Mouse (Mus musculus): ENCODE results near the gene Gucy1b1.

Gene Gucy1b1

DNA sequence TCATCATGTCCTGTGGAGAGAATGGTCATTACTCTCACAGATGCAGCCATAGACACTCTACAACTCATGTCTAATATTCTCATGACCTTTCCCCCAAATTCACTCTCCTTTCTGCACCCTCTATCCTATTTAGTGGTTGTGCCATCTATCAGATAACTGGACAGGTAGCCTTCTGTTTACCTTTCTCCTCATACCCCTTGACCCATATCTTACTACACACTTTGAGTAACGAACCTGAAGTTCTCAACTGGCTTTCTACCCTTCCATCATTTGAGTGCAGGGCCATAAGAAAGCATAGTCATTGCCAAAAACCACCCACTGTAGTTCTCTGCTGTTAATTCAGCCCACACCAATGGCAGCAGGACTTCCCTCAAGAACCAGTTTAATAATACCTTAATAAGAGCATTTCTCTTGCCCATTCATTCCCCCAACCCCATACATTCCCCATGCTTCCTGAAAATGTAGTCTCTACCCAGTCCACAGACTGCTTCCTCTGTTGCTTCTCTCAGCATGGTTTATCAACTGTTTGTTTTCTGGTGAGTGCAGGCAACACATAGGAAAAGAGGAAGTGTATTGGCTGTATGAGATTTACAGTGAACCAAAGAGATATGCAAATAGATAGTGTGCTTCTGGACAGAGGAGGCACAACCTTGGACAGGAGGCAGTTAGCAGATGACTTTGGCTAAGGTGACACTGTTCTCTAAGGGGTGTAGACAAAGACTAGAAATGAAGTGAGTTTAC lies 44.3 kb downstream of the Gucy1b1 start:
- WGBS: 69% methylated on average over 1 of the region's 1 CpGs

DNA sequence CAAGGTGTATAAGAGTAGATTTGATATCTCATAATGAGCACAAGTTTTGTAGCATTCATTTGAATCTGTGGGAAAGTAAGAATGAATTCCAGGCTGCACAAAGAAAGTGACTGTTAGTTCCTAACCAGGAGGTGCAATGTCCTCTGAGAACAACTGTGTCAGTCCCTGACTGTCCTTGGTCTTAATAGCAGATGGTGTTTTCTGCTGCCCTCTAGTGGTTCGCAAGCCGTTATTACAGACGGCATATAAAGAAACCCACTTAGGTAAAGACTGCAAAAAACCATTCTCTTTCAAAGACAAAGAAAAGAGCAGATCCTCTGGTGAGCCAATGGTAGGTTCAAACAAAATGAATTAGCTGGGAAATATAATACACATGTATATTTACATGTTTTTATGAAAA lies 45.3 kb downstream of the Gucy1b1 start:
- WGBS: 1% methylated on average over 3 of the region's 3 CpGs

DNA sequence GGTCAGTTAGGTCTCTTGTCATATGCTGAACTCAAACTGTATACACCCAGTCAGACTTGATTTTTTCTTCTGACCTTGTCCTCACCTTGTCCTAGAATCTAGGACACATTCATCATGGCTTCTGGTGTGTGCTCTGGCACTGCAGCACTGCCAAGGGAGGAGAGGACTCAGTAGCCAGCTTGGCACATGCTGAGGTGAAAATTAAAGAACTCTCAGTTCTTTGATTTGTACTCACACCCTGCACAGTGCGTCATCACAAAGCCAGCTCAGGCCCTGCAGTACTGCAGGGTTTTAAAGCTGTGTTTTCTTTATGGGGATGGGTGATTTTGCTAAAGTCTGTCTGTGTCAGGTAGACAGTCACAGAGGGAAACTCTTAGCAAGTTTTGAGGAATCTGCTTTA lies 47.2 kb downstream of the Gucy1b1 start:
- WGBS: 32% methylated on average over 1 of the region's 1 CpGs

DNA sequence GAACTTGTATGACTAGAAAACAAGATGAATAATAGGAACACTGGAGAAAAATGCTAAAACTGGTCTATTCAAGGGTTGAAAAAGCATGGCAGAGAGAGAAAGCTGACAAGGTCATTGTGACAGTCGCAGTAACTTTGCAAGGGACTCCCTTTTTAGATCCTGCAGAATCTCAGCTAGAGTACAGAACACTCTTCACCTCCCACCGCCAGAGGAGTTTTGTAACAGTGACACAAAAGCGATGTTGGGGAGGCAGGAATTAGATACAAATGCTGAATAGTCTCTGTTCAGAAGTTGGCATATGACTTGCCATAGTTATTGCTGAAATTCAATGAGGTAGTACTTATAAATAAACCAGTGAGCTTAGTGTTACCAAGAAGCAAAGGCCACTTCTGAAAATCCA lies 51.4 kb downstream of the Gucy1b1 start:
- 59% methylated on average over 3 of the region's 3 CpGs for WGBS

DNA sequence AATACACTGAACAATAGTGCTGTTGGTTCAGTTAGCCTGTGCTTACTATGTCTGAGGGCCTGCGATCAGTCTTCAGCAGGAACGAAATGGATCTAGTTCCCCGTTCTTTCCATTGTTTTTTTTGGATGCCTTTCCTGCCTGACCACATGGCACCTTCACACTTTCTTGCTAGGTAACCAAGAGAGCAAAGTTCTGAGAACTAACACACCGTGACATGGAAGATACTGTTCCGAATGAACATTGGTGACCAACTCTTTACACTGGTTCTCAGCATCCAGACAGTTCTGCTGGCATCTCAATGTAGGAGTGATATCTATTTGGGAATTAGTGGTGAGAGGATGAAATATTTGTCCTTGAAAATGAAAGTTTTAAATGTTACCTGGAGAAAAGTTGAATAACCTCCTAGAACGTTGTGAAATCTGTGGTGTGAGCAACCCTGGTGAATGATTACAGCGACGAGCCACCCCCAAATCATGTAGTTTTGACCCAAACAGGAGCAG lies 52.0 kb downstream of the Gucy1b1 start:
- WGBS: 90% methylated on average over 8 of the region's 8 CpGs

DNA sequence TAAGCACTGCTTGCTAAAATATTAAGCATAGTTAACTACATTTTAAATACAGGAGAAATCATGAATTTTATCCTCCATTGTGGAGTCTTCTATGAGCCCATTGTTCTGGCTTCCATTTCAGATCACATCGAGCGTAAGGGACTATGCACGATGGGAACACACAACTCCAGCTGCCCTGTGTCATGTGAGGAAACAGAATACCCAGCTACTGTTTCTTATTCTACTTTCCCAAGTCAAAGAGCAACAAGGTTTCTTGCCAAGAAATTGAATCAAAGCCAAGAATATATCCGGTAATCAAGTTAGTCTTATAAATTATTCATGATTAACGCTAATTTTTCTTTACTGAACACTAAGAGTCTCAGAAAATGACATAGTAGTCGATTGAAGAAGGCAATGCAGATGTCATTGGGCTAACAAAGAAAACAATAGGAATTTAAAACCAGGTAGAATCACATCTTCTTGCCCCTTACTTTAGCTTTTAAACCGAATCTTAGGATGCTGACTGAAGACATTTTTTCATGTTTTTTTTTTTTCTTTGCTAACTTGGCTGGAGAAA lies 60.3 kb downstream of the Gucy1b1 start:
- 44% methylated on average over 7 of the region's 7 CpGs for WGBS

DNA sequence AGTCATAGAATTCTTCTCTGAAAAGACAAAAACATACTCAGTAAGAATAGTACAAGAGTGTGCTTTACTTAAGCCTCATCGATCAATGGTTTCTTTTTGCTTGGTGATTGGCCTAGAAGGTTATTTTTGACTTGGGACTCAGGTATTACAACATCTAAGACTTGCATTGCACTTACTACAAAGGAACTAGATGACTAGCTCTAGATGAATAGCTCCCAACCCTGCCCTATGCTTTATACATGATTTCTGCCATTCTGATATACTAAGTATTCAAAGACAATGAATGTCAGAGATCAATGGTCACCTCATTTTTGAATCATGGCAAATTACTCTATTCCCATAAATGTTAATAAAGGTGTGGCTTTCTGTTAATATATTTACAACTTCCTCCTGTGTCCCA lies 67.5 kb downstream of the Gucy1b1 start:
- 91% methylated on average over 1 of the region's 1 CpGs for WGBS

DNA sequence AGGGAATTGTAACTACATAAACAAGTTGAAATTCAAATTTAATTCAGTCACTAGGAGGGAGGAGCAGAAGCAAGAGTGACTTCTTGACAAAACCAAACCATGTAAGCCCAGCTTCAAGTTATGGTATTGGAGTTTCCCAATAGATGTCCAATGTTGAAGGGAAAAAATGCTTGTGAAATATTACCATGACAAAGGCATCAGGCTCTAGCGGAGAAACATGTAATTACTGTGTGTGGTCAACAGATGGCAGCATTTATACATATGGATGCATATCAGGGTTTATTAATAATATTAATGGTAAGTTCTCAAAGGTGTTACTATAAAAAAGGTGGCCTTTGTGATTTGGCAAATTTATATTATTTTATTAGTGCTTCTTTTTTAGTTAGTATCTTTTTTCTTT lies 78.5 kb downstream of the Gucy1b1 start:
- WGBS: 2% methylated on average over 1 of the region's 1 CpGs

DNA sequence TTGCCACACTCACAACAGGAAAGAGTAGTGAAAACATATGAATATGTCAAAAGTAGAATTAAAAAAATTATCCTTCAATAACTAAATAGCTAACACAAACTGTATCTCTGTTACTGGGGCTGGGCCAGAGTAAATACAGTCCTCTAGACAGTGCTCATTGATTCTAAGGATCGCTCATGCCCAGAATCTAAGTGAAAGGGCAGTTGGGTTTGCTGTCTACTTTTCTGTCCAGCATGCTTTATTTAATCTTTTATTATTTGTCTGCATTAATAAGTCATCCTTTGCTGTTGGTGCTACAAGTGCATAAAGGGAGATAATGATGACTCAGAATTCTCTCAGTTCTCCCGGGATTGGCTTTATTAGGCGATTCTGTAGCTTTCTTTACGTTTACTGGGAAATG lies 79.1 kb downstream of the Gucy1b1 start:
- WGBS: 38% methylated on average over 4 of the region's 4 CpGs

DNA sequence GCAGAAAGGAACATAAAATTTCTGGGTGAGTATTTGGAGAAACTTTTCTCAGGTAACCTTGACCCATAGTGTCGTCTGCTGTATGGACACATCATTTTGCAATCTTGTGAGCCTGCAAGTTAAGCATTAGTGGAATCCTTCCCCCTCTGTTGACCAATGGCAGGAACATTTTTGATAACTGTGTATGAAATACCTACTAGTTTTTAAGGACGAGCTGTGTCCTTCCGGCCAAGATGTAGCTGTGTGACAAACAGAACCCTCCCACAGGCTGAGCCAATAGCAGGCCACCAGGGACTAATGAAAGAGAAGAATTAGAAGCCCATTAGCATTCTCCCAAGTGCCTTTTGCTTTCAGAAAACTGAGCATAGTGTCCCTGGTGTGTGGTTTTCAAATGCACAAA lies 84.0 kb downstream of the Gucy1b1 start:
- 78% methylated on average over 3 of the region's 3 CpGs for WGBS

DNA sequence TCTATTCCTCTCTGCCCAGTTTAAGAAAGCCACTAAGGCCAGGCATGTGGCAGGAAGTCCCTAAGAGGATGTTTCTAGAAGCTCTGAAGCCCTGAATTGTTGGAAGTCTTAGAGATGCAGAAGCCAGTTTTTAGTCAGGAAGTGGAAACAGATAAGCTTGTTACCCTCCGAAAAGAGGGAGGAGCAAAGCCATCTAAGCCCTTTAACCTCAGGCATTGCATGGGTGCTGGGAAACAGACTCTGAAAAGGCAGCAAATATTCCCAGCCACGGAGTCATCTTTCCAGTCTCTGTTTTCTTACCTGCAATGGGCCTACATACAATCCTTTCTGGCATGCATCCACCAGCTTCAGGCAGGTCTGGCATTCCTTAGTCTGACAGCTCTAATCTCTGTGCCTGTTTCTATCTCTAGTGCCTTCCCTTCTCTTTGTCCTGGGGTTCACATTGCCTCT lies 84.8 kb downstream of the Gucy1b1 start:
- 57% methylated on average over 2 of the region's 2 CpGs for WGBS

DNA sequence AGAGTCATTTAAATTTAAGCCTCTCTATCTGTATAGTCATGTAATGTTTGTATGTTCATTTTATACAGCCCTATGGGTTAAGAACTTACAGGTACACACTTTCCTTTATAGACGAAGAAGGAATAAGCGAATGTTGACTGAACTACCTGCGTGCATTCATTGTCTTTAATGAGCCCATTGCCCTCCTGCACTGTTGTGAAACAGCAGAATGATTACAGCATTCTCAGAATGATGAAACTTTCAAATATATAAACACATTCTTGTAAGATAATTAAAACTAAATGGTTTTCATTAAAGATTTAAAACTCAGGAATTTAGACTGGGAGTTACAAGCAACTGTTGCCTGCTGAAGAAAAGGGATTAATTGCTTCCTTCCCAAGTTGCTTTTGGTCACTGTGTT lies 86.9 kb downstream of the Gucy1b1 start:
- WGBS: 95% methylated on average over 3 of the region's 3 CpGs

DNA sequence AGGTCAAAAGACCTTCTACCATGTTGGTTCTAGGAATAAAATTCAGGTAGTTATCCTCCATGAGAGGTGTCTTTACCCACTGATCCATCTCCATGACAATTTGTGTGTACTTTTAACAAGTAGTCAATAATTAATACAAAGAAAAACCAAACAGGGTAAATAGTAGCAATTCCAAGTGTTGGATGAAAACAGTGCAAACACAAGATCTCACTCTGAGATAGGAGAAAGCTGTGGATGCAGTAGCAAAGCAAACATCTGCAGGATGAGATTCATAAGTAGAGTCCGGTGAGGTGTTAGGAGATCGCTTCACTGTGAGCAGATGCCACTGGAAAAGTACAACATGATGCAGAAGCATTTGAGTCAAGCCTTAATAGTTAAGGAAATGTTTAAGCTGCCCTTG lies 88.4 kb downstream of the Gucy1b1 start:
- 97% methylated on average over 2 of the region's 2 CpGs for WGBS

DNA sequence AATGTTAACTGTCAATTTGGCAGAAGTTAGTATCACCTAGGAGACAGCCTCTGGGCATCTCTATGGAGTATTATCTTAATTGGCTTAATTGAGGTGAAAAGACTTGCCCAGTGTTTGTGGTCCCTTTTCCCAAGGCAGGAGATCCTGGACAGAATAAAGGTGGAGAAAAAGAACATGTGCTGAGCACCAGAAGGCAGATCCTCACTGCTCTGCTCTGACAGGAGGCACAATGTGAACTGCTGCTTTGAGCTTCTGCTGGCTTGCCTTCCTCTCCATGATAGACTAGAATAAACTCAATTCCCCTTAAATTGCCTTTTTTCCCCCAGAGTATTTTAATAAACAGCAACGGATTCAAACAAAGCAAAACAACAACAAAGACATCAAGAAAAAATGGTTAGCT lies 89.4 kb downstream of the Gucy1b1 start:
- WGBS: 35% methylated on average over 1 of the region's 1 CpGs

DNA sequence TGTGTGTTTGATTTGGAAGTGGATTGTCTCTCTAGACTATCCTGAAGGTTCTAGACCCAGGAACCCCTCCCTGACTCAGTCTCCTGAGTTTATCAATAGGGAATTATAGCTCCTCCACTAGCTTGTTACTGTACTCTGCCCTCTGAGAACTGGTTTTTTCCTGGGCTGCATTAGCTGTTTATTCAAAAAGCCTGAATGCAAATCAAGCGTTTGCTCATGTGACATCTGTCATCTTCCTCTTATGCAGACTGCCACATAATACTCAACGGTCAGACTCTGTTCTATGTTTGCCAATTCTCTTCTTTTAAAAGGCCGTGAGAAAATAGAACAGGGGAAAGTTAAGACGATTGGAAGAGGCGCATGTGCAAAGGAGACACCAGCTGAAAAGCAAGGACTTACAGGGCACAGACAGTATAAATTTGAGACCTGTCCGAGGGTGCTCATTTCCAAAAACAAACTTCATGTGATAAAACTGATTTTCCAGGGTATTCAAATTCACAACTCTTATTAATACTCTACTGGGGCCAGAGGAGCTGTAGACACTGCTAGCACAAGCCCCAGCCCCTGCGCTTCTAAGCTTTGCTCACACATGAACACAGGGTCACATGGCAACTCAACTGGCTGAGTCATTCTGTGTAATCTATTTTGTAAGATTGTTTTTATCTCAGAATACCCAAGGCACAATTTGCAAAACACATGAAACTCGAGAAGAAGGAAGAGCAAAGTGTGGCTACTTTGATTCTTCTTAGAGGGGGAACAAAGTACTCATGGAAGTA lies 91.2 kb downstream of the Gucy1b1 start:
- WGBS: 65% methylated on average over 8 of the region's 8 CpGs

Data from cerebral cortex, adult 2 months (tissue).